Mouse (Mus musculus): ENCODE measurements around the gene Exosc7.

GRCm38 (mm10) chr9:123127663-123128062 lies 14.6 kb downstream of the Exosc7 start:
- TF ChIP-seq CTCF (IDR thresholded peaks at IDR 0.05; ENCODE audit: low read depth, low read length) (no peak), POLR2A (IDR thresholded peaks at IDR 0.05; ENCODE audit: borderline replicate concordance, low read depth, low read length) (no peak)

Measured in bone marrow macrophage, adult 2 months (primary cell).